Mouse (Mus musculus): Measurements from ENCODE around the gene Osbp2. TPM values are rescaled to one million over a fixed set of nuclear protein-coding genes. Genes with fewer than 3 reads are reported as not detected.
"Not testable (repeated sequence)": the region's sequence is repeated elsewhere in the genome, so short reads cannot be mapped to it uniquely, and the experiment has no call there.

Gene Osbp2
- 17.7 and 22.7 TPM in 2 replicates for polyA plus RNA-seq (2014; fragmentation: Nextera tagmentation; extraction: Ambion mirVana)

DNA sequence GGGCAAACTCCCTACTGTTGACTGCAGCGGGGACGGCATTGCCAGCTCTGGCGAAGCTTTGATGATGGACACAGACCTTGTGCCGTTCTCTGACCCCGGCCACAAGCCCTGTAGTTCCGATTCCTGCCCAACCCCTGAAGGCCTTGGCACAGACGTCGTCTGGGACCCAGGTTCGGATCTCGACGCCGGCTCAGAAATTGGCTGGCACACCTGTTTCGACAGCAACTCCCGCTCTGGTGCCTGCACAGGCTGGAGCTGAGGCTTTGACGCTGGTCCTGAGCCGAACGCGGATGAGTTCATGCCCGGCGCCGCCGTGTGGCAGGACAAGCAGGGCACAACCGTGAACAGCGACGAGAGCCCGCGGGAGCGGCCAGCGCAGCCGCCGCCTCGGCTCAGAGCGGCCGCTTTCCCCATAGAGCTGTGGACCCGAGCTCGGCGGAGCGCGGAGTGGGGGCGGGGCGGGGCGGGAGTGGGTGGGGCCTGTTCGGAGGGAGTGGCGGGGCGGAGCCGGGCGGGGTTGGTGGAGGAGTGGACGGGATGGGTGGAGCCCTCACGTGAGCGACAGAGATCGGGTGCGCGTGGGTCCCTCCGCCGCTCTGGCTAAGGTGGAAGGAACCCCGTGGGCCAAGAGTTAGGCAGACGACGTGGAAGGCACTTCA lies at the start of gene Osbp2:
TSS of gene Osbp2 (minus strand) at position 450 of the 659 bp plus-strand sequence.
- H3K4me1 ChIP-seq (ENCODE audit: control insufficient read depth, insufficient read depth, low read length): no peaks in the 10 kb centered on the region
- WGBS: 5% methylated on average over 39 of the region's 58 CpGs
- no peak within 1 kb of the TSS for H3K27ac ChIP-seq (ENCODE audit: low read depth, low read length)
- H3K4me3 ChIP-seq (ENCODE audit: low read depth, low read length): peak within 1 kb of the TSS; percentile 43
- peak within 1 kb of the TSS; percentile 54 for H3K9ac ChIP-seq (replicated peaks; ENCODE audit: low read depth, low read length)
- H3K9me3 ChIP-seq (ENCODE audit: control insufficient read depth, low read length): no peaks in the 10 kb centered on the region
- H3K4me2 ChIP-seq (ENCODE audit: low read depth, low read length): peak within 1 kb of the TSS; percentile 64
- H3K27me3 ChIP-seq (ENCODE audit: control insufficient read depth, insufficient read depth, low read length): no peaks in the 10 kb centered on the region
- no peaks in the 10 kb centered on the region for H3K36me3 ChIP-seq (ENCODE audit: control insufficient read depth, insufficient read depth, low read length)
- peak; percentile 91 for ATAC-seq (ENCODE audit: low read depth)

- H3K4me3 ChIP-seq (ENCODE audit: low read depth, low read length): peak overlapping the region; percentile 61
- H3K36me3 ChIP-seq (ENCODE audit: control insufficient read depth, insufficient read depth, low read length): no peaks in the 10 kb centered on the region
- 4% methylated on average over 16 of the region's 16 CpGs for WGBS
- peak overlapping the region; percentile 71; the same call in 1 of the 2 replicates for H3K27ac ChIP-seq (ENCODE audit: low read depth, low read length)
- no peaks in the 10 kb centered on the region for H3K27me3 ChIP-seq (ENCODE audit: control insufficient read depth, insufficient read depth, low read length)
- no peaks in the 10 kb centered on the region for H3K9me3 ChIP-seq (ENCODE audit: control insufficient read depth, low read length)
- H3K9ac ChIP-seq (replicated peaks; ENCODE audit: low read depth, low read length): peak overlapping the region; percentile 66
- peaks cover 33% of the 10 kb centered on the region for H3K4me1 ChIP-seq (ENCODE audit: control insufficient read depth, insufficient read depth, low read length)
- peak overlapping the region; percentile 93 for H3K4me2 ChIP-seq (ENCODE audit: low read depth, low read length)
- peak; percentile 31; the same call in 1 of the 2 replicates for ATAC-seq (ENCODE audit: low read depth)
Observed at GRCm38 (mm10) chr11:3912875-3913271, 49.2 kb upstream of the Osbp2 start.

DNA sequence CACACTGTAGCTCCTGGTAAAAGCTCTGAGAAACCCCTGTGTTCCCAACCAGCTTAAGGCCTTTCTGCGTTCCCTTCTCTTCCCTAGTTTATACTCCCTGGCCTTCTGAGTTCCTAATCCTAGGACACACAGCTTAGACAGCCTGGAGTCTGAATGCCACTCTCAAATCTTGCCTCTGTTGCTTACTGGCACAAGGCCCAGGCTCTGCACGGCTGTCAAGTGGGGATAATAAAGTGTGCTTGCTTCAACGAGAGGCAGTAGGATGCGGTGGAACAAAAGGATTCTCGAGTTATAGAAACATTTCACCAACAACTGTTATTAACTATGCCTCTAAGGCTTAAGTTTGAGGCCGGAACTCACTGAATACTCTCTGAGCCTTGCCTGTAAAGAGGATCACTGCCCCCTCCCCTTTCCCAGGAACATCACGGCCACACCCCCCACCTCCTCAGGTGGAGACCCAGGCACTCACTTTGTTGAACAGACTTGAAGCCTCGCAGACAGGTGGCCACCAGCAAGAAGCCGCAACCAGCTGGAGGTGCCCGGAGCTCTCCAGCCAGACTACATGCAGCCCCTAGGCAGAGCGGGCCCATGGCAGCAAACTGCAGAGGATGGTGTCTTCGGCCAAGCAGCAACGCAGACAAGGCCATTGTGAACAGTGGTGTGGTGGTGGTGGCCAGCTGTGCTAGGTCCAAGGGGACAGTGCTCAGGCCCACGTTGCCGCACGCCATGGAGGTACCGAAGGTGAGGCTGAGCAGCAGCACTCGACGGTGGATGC lies 48.6 kb upstream of the Osbp2 start:
- peak overlapping the region; percentile 93 for H3K4me2 ChIP-seq (ENCODE audit: low read depth, low read length)
- H3K9me3 ChIP-seq (ENCODE audit: control insufficient read depth, low read length): no peaks in the 10 kb centered on the region
- H3K27ac ChIP-seq (ENCODE audit: low read depth, low read length): peak overlapping the region; percentile 0; the same call in 1 of the 2 replicates
- H3K9ac ChIP-seq (replicated peaks; ENCODE audit: low read depth, low read length): peak overlapping the region; percentile 66
- WGBS: 9% methylated on average over 19 of the region's 19 CpGs
- ATAC-seq (ENCODE audit: low read depth): no peak
- peaks cover 33% of the 10 kb centered on the region for H3K4me1 ChIP-seq (ENCODE audit: control insufficient read depth, insufficient read depth, low read length)
- no peaks in the 10 kb centered on the region for H3K27me3 ChIP-seq (ENCODE audit: control insufficient read depth, insufficient read depth, low read length)
- H3K36me3 ChIP-seq (ENCODE audit: control insufficient read depth, insufficient read depth, low read length): no peaks in the 10 kb centered on the region
- peak overlapping the region; percentile 61 for H3K4me3 ChIP-seq (ENCODE audit: low read depth, low read length)

GRCm38 (mm10) chr11:3911440-3911839 lies 47.7 kb upstream of the Osbp2 start:
- H3K27me3 ChIP-seq (ENCODE audit: control insufficient read depth, insufficient read depth, low read length); H3K9me3 ChIP-seq (ENCODE audit: control insufficient read depth, low read length); ATAC-seq (ENCODE audit: low read depth); H3K36me3 ChIP-seq (ENCODE audit: control insufficient read depth, insufficient read depth, low read length); H3K27ac ChIP-seq (ENCODE audit: low read depth, low read length): not testable (repeated sequence)
- H3K4me3 ChIP-seq (ENCODE audit: low read depth, low read length): 0 out of 2 replicates have a peak overlapping the region, but pooled peaks have one; percentile 9
- H3K9ac ChIP-seq (replicated peaks; ENCODE audit: low read depth, low read length): 0 out of 2 replicates have a peak overlapping the region, but pooled peaks have one; percentile 25
- 91% methylated on average over 5 of the region's 6 CpGs for WGBS
- peak overlapping the region; percentile 93 for H3K4me2 ChIP-seq (ENCODE audit: low read depth, low read length)
- peaks cover 33% of the 10 kb centered on the region for H3K4me1 ChIP-seq (ENCODE audit: control insufficient read depth, insufficient read depth, low read length)

DNA sequence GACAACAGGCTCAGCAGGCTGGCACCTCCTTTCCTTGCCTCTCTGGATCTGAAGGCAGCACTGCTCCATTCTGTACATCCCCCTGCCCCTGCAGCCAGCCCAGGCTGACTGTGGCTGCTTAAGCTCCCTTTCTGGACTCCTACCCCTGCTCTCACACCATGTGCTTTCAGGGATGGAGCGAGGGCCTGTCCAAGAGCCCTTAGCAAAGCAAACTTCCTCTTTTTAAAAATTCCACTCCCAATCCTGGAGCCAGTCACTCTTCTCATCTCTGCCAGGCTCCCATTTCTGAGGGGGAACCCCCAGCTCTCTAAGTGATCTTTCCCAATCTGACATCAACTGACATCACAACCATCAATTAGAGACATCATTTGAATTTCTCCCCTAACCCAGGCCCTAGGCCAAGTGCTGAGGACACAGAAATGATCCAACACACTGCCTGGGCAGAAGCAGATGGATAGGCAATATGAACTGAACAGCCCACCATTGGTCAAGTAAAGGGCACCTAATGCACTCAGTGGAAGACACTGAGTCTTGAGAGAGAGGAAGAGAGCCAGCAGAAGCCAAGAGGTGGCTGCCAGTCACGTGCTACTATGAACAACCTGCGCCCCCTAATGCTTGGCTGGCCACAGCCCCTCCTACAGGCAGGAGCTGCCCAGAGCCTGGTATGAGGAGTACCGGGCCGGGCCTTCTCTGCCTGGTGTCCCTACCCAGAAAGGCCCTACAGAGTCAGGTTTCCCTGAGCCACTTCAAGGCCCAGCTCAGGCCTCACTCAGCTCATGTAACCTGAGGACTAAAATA lies 47.0 kb upstream of the Osbp2 start:
- Histone ChIP-seq H3K4me2 (ENCODE audit: low read depth, low read length) (peak overlapping the region; percentile 93), H3K9me3 (ENCODE audit: control insufficient read depth, low read length) (no peaks in the 10 kb centered on the region), H3K36me3 (ENCODE audit: control insufficient read depth, insufficient read depth, low read length) (no peaks in the 10 kb centered on the region; the same call in 1 of the 2 replicates), H3K27ac (ENCODE audit: low read depth, low read length) (no peak overlapping the region), H3K4me1 (ENCODE audit: control insufficient read depth, insufficient read depth, low read length) (peaks cover 33% of the 10 kb centered on the region), H3K27me3 (ENCODE audit: control insufficient read depth, insufficient read depth, low read length) (no peaks in the 10 kb centered on the region), H3K9ac (replicated peaks; ENCODE audit: low read depth, low read length) (0 out of 2 replicates have a peak overlapping the region, but pooled peaks have one; percentile 25), H3K4me3 (ENCODE audit: low read depth, low read length) (0 out of 2 replicates have a peak overlapping the region, but pooled peaks have one; percentile 9)
- 54% methylated on average over 5 of the region's 5 CpGs for WGBS
- no peak for ATAC-seq (ENCODE audit: low read depth)

GRCm38 (mm10) chr11:3909236-3909635 lies 45.5 kb upstream of the Osbp2 start:
- Histone ChIP-seq H3K4me3 (ENCODE audit: low read depth, low read length) (no peak overlapping the region), H3K4me1 (ENCODE audit: control insufficient read depth, insufficient read depth, low read length) (peaks cover 33% of the 10 kb centered on the region), H3K27me3 (ENCODE audit: control insufficient read depth, insufficient read depth, low read length) (no peaks in the 10 kb centered on the region), H3K9me3 (ENCODE audit: control insufficient read depth, low read length) (no peaks in the 10 kb centered on the region), H3K27ac (ENCODE audit: low read depth, low read length) (no peak overlapping the region), H3K4me2 (ENCODE audit: low read depth, low read length) (0 out of 2 replicates have a peak overlapping the region, but pooled peaks have one; percentile 3), H3K36me3 (ENCODE audit: control insufficient read depth, insufficient read depth, low read length) (no peaks in the 10 kb centered on the region; the same call in none of the 2 replicates), H3K9ac (replicated peaks; ENCODE audit: low read depth, low read length) (no peak overlapping the region)
- ATAC-seq (ENCODE audit: low read depth): no peak
- 90% methylated on average over 4 of the region's 4 CpGs for WGBS

- H3K27ac ChIP-seq (ENCODE audit: low read depth, low read length): no peak overlapping the region
- ATAC-seq (ENCODE audit: low read depth): no peak
- H3K36me3 ChIP-seq (ENCODE audit: control insufficient read depth, insufficient read depth, low read length): no peaks in the 10 kb centered on the region; the same call in none of the 2 replicates
- no peak overlapping the region for H3K4me2 ChIP-seq (ENCODE audit: low read depth, low read length)
- H3K9ac ChIP-seq (replicated peaks; ENCODE audit: low read depth, low read length): no peak overlapping the region
- peaks cover 7% of the 10 kb centered on the region for H3K4me1 ChIP-seq (ENCODE audit: control insufficient read depth, insufficient read depth, low read length)
- no peaks in the 10 kb centered on the region for H3K27me3 ChIP-seq (ENCODE audit: control insufficient read depth, insufficient read depth, low read length)
- H3K9me3 ChIP-seq (ENCODE audit: control insufficient read depth, low read length): no peaks in the 10 kb centered on the region
- no peak overlapping the region for H3K4me3 ChIP-seq (ENCODE audit: low read depth, low read length)
- 75% methylated on average over 1 of the region's 1 CpGs for WGBS
Observed at GRCm38 (mm10) chr11:3905446-3905845, 41.7 kb upstream of the Osbp2 start.

DNA sequence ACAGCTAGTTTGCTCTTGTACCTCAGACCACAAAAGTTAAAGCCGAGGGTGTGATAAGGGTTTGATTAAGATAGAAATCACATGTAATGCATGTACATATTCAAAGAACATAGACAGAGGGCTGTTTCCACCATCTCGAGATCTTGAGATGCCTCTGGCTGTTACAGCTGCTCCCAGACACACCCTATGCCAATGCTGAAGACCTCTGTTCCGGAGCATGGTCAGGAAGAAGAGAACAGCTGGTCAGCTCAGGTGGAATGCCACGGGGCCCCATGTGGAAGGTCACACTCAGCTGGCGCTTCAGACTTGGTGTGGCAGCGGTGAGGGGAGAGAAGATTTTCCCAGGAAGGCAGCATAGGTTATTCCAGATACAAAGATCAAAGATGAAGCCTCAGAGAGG lies 41.0 kb upstream of the Osbp2 start:
- no peaks in the 10 kb centered on the region for H3K9me3 ChIP-seq (ENCODE audit: control insufficient read depth, low read length)
- H3K9ac ChIP-seq (replicated peaks; ENCODE audit: low read depth, low read length): no peak overlapping the region
- 86% methylated on average over 6 of the region's 6 CpGs for WGBS
- no peak overlapping the region for H3K4me2 ChIP-seq (ENCODE audit: low read depth, low read length)
- no peaks in the 10 kb centered on the region for H3K27me3 ChIP-seq (ENCODE audit: control insufficient read depth, insufficient read depth, low read length)
- no peaks in the 10 kb centered on the region; the same call in none of the 2 replicates for H3K36me3 ChIP-seq (ENCODE audit: control insufficient read depth, insufficient read depth, low read length)
- ATAC-seq (ENCODE audit: low read depth): no peak
- H3K4me3 ChIP-seq (ENCODE audit: low read depth, low read length): no peak overlapping the region
- peaks cover 3% of the 10 kb centered on the region; the same call in 1 of the 2 replicates for H3K4me1 ChIP-seq (ENCODE audit: control insufficient read depth, insufficient read depth, low read length)
- no peak overlapping the region for H3K27ac ChIP-seq (ENCODE audit: low read depth, low read length)
